Mouse (Mus musculus) ES-CJ7 (cell line): ENCODE results near the gene Slc16a11.

Source experiments
- DNase-seq: peaks from one replicate; pipeline ENCODE4 v3.0.0; 2011; ENCODE audit warnings: low read depth, low spot score

The Slc16a11 gene

GRCm38 (mm10) chr11:70200036-70200608, 12.4 kb upstream of the Slc16a11 start:
- no peak for DNase-seq

GRCm38 (mm10) chr11:70201691-70202090, 10.9 kb upstream of the Slc16a11 start:
- DNase-seq, result peak; percentile 78

GRCm38 (mm10) chr11:70206801-70207200, 5.8 kb upstream of the Slc16a11 start:
- DNase-seq, result no peak

- no peak for DNase-seq
Observed at GRCm38 (mm10) chr11:70207283-70207682, 5.3 kb upstream of the Slc16a11 start.

GRCm38 (mm10) chr11:70208778-70209388, 3.7 kb upstream of the Slc16a11 start:
- no peak for DNase-seq

GRCm38 (mm10) chr11:70210681-70211080, 1.9 kb upstream of the Slc16a11 start:
- no peak for DNase-seq

- no peak for DNase-seq
Observed at GRCm38 (mm10) chr11:70211972-70212371, 580 bp upstream of the Slc16a11 start.

GRCm38 (mm10) chr11:70212896-70213295, 344 bp downstream of the Slc16a11 start:
- DNase-seq, result peak; percentile 62

GRCm38 (mm10) chr11:70213736-70214135, 1.2 kb downstream of the Slc16a11 start:
- DNase-seq, result no peak

GRCm38 (mm10) chr11:70214191-70214855, 1.8 kb downstream of the Slc16a11 start:
- DNase-seq, result no peak

- no peak for DNase-seq
Observed at GRCm38 (mm10) chr11:70214856-70215209, 2.3 kb downstream of the Slc16a11 start.

GRCm38 (mm10) chr11:70215301-70215700, 2.7 kb downstream of the Slc16a11 start:
- DNase-seq, result no peak

- DNase-seq, result no peak
Observed at GRCm38 (mm10) chr11:70216103-70216502, 3.6 kb downstream of the Slc16a11 start.

- no peak for DNase-seq
Observed at GRCm38 (mm10) chr11:70218039-70218438, 5.5 kb downstream of the Slc16a11 start.

- no peak for DNase-seq
Observed at GRCm38 (mm10) chr11:70218741-70219470, 6.4 kb downstream of the Slc16a11 start.

- no peak for DNase-seq
Observed at GRCm38 (mm10) chr11:70219873-70220272, 7.3 kb downstream of the Slc16a11 start.

GRCm38 (mm10) chr11:70220323-70220722, 7.8 kb downstream of the Slc16a11 start:
- no peak for DNase-seq

GRCm38 (mm10) chr11:70220731-70221602, 8.4 kb downstream of the Slc16a11 start, which contains the start of gene Slc16a13:
Gene Slc16a13 (minus strand): TSS chr11:70221064.
- DNase-seq, result peak; percentile 99

- peak; percentile 63 for DNase-seq
Observed at GRCm38 (mm10) chr11:70221603-70222500, 9.3 kb downstream of the Slc16a11 start.

GRCm38 (mm10) chr11:70223724-70224123, 11.2 kb downstream of the Slc16a11 start:
- no peak for DNase-seq
